Mouse (Mus musculus) layer of hippocampus, postnatal 14 days (tissue): ENCODE data around the gene Oas1h. TPM values are rescaled to one million over a fixed set of nuclear protein-coding genes. Genes with fewer than 3 reads are reported as not detected.
"Not testable (repeated sequence)": the region's sequence is repeated elsewhere in the genome, so short reads cannot be mapped to it uniquely, and the experiment has no call there.

Experiments used
- DNase-seq, 2 experiments: peaks; one replicate each; pipeline ENCODE4 v3.0.0; 2021 to 2022; ENCODE audit warnings: low spot score in 2 of 2, mixed read lengths in 1 of 2
- microRNA-seq, 2 experiments: library from miRNA; unstranded; fragments of <30 nt; microRNA quantifications; one replicate each; pipeline ENCODE4 v1.2.0; 2021
- total RNA-seq, 2 experiments: library from RNA; stranded (reverse); gene quantifications; 2 replicates each; pipeline ENCODE4 v1.2.3; 2021

Oas1h gene
- total RNA-seq, 2 experiments from 2014 or later: not detected

GRCm38 (mm10) chr5:120919156-120919935 is 58.1 kb downstream of the Oas1h start:
- not testable (repeated sequence) for DNase-seq

- no peak for DNase-seq
These were observed 59.1 kb downstream of the Oas1h start for GRCm38 (mm10) chr5:120920296-120920695.

Small RNA genes within 50 kb of the gene (microRNA-seq; reads per million reads assigned to microRNA genes)
- gene Gm22907: 0 reads per million in 2 experiments

Other genes with a start within 250 kb of the Oas1h start
- gene Rita1, start 248.8 kb upstream of the Oas1h start, total RNA-seq: 10 to 100 TPM; 24.8 to 26.8 TPM
- 10 to 100 TPM; 41.7 to 44.4 TPM for gene Ddx54, start 248.7 kb upstream of the Oas1h start, total RNA-seq
- gene Cfap73, start 227.2 kb upstream of the Oas1h start, total RNA-seq: 1 to 10 TPM in 1 of 2 experiments, not detected in 1; 1.8 TPM
- gene Rasal1, start 212.6 kb upstream of the Oas1h start, total RNA-seq: 10 to 100 TPM; 82.3 to 92.4 TPM
- 10 to 100 TPM; 70.5 to 74.2 TPM for gene Dtx1, start 149.5 kb upstream of the Oas1h start, total RNA-seq
- gene Oas2, start 111.6 kb upstream of the Oas1h start, total RNA-seq: under 1 TPM; 0.12 to 0.16 TPM
- not detected for gene Oas3, start 83.8 kb upstream of the Oas1h start, total RNA-seq
- not detected for gene Oas1e, start 65.9 kb upstream of the Oas1h start, total RNA-seq
- gene Oas1c, start 48.9 kb upstream of the Oas1h start, total RNA-seq: under 1 TPM; 0.41 to 0.69 TPM
- not detected for gene Oas1f, start 14.1 kb upstream of the Oas1h start, total RNA-seq
- gene Oas1g, start 26.2 kb downstream of the Oas1h start, total RNA-seq: not detected
- gene Oas1a, start 46.1 kb downstream of the Oas1h start, total RNA-seq: under 1 TPM in 1 of 2 experiments, not detected in 1; 0.19 TPM
- gene Oas1d, start 53.1 kb downstream of the Oas1h start, total RNA-seq: not detected
- 100 to 1,000 TPM; 178 TPM for gene Rph3a, start 148.7 kb downstream of the Oas1h start, total RNA-seq